Mouse (Mus musculus) adipocyte (in vitro differentiated cells): ENCODE data around the gene Tbrg4.

Source experiments
- DNase-seq: peaks from one replicate; pipeline ENCODE4 v3.0.0-alpha.2; 2016; ENCODE audit warnings: low spot score

Tbrg4 gene

DNA sequence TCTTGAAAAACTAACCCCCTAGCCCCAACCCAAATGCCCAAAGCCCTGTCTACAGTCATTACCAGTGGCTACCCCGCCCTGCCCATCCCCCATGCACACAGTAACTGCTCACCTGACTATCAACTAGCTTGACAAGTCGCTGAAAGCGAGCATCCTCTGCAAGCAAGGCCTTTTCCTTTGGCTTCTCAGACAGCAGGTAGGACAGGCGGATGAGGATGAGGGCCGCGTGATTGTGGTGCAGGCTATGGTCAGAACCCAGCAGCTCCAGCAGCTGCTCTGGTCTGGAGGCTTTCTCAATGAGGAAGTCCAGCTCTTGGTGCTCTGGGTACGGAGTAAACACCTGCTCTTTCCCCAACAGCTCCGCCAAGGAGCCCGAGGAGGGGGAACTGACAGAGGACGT lies 2.2 kb downstream of the Tbrg4 start:
- DNase-seq: no peak

DNA sequence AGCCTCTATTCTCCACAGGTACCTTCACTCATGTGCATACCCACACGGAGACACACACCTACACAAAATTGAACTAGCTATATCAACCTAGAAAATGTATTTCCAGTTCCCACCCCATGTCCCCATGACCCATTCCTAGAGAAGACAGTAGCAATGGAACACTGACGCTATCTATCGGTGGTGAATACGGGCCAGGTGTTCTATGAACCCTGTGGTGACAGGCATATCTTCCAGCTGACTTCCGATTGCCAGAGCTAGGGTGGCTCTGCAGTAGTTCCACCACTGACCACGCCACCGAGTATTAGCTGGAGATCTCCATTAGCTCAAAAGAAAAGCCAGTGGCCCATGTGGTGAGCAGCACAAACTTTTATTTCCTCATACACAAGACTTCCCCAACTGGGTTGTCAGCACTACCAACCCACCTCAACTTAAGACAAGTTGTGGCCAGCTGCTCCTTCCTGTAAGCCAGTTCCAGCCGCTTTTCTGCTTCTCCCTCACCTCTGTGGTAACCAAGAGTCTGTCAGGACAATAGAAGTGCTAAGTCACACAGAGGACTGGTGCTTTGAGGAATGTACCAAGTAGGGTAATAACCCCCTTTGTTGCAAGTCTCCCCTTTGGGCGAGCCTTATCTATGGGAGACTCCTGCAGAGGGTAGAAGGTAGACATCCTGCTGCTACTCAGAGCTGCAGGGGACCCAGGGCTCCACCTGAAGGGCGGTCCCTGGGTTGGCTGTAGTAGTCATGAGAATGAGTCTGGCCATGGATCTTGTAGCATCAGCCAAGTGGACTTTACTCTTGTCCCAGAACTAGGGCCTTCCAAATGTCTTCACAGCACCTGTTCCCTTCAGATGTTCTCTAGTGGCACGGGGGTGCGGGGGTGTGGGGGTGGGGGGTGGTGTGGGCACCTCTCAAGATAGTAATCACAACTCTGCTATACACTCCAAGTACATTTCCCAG lies 10.3 kb downstream of the Tbrg4 start:
- DNase-seq: no peak

DNA sequence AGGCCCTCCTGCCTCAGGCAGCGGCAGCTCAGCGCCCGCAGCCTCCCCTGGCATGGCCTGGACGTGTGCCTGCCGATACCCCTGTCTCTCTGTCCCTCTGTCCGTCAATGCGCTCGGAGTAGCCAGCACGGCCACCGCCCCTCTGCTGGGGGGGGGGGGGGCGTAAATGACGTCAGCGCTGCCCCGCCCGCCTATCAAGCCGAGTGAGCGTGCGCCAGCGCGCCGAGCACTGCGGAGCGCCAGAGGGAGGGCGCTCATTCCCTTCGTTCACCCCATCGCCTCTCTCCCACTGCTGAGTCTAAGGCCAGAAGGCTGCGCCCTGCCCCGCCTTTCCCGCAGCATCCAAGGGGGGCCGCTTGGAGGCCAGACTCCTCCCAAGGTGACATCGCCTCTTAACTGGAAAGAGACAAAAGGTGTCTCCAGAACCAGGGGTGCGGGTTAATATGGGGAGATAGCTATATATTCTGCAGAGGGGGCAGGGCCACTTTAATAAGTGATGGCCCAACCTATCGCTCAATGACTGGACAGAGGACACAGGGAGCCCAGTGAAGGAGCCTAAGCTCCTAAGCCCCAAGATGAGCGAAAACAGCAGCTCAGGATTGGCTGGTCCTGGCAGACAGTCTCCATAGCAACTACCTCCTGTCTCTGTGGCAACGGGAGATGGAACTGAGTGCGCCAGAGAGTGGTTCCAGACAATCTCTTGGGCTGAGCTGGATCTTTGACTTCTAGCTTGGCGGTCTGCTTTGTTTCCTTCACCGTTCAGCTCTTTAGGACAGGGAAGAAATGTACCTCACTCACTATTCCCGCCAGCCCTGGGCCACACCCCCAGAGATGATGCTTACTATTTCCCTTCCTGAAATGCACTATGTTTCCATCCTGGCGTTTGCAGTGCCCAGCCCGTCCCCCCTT lies 20.1 kb downstream of the Tbrg4 start, which contains the start of gene Nacad:
Gene Nacad, minus strand, starts transcription at position 563 of the 909 bp plus-strand sequence.
- DNase-seq: no peak

DNA sequence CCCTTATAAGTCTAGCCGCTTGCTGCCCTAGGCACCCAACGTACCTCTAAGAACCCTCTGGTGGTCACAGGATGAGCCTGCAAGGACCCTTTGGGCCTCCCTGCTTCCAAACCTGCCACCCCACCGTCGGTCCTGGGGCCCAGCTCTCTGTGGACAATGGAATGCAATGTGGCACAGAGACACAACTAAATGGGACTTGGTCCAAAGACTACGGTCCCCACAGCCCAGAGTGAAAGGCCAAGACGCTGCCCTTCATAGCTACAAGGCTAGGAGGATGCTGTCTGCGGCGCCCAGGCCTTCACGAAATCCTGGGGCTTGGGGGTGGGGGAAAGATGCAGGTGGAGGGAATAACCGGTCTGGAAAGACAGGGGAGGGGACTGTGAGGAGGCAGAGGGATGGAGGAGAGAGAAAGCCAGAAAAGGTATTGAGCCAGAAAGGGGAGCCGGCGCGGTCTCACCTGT lies 20.8 kb downstream of the Tbrg4 start:
- DNase-seq: no peak

DNA sequence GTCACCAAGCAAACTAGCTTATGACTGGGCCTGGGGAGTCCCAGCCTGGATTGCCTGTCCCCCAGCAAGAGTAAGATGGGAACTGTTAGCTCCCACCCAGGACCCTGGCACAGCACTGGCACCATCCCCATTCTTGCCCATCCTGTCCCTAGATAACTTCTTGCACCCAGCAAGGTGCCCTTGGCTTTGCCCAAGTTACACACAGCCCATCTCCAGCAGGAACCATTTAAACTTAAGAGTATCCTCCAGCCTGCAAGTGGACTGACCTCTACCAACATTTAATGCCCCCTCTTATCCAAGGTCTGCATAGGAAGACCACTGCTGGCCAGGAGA lies 21.3 kb downstream of the Tbrg4 start:
- DNase-seq: no peak

DNA sequence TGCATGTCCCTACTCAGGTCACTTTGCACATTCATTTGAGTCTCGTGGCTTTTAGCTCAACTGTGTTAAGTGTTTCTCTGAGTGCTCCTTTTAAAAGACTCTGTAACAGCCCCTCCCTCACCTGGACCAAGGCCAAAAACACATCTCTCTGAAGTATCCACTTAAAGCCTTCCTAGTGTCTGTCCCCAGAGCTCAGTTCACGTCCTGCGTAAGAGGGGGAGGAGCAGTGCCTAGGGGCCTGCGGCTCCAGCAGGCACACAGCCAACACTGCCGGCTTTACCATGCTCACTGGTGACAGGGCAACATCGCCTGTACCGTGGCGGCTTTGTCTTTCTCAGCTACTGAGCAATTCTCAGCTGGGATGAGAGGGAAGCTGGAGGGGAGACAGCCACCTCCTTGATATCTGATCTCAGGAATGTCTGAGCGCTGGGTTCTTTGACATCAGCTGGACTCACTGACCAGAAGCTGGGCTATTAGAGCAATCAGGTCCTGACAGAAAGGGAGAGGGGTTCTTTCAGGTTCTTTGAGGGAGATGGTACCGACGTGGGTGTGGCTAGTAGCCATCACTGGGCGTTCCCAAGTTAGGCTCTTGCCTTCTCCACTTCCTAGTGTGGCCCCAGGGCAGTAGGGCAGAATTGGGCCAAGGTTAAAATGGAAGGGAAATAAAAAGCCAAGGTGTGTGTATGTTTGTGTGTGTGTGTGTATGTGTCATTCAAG lies 21.8 kb downstream of the Tbrg4 start:
- no peak for DNase-seq

DNA sequence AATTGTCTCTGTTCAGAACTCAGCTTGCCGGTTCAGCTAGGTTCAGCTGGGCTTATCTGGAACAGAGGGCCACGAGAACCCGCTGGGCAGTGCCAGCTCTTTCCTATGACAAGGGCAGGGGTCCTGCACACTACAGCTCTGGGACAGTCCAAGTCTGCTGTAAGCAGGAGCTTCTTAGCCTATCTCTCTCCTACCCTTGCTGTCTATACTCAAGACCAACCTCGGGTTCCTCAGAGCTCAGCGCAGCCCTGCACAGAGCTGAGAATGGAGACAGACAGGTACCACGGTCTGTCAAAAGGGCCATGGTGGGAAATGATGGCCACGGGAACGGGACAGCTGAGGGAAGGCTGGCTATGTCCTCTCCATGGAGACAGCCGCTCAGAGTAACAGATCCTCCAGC lies 22.6 kb downstream of the Tbrg4 start:
- no peak for DNase-seq

DNA sequence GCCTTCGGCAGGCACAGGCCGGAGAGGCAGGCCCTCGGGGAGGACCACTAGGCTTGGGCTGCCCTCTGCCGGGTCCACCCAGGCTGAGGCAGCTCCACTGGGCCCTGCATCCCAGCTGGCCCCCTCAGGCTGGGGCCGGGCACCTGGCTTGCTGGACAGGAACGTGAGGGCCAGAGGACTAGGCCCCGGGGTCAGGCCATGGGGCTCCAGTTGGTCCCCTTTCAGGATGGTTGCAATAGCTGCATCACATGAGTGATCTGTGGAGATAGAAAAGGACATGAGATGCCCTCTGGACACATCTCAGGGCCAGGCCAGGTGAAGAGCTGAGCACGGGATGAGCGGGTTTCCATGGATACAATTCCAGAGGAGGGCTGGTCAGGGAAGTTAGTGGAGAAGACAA lies 23.2 kb downstream of the Tbrg4 start:
- DNase-seq: no peak

DNA sequence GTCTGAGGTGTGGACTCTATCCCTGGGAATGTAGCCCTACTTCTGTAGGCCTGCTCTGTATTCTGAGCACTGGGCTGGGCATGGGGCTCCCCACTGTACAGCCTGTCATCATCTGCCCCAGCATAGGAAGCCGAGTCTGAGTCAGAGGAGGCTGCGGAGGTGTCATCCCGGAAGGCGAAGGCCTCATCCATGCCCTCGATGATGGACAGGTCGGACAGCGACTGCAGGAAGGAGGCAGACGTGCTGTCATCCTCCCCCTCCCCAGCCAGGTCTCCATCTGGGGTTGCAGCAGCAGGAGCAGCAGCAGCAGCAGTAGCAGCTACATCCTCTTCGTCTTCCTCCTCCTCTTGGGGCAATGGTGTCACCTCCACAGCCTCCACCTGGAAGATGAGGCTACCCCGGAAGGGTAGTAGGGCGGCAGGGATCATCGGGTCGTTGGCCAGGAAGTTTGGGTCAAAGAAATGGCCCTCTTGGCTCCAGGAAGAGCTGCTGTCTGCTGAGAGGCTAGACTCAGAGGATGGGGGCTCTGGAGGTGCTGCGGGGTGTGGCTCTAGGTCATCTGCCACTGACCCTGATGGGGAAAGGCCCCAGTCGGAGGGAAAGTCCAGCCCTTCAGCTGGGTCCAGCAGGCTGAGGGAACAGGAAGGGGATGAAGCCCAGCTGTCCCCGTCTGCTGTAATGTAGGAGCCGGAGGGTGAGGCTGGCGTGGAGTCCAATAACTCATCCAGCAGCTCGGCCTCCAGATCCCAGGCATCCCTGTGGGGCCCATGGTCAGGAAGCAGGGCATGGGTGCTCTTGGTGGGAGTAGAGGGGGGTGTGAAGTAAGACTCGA lies 24.0 kb downstream of the Tbrg4 start:
- no peak for DNase-seq

DNA sequence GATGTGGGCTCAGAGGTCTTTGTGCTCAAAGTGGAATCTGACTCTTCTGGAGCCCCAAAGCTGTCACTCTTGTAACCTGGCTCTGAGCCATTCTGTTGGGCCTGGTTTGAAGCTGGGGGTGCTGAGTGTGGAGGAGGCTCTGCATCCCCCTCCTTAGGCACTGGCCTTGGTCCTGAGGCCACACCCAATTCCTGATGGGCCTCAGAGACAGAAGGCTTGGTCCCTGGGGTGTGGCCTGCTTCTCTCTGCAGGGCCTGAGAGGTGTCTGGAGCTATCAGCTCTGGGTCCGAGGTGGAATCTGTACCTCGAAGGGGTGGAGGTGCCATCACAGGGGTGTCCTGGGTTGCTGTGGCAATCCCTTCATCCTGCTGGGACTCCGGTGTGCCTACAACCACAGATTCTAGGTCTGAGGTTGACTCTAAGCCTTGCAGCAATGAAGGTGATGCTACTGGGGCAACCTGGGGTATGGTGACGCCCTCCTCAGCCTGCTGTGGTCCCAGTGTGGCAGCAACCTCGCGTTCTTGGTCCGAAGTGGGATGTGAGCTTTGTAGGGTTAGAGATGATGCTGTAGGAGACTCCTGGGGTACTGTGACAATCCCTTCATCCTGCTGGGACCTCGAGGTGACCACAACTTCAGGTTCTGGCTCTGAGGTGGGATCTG lies 25.5 kb downstream of the Tbrg4 start:
- no peak for DNase-seq

DNA sequence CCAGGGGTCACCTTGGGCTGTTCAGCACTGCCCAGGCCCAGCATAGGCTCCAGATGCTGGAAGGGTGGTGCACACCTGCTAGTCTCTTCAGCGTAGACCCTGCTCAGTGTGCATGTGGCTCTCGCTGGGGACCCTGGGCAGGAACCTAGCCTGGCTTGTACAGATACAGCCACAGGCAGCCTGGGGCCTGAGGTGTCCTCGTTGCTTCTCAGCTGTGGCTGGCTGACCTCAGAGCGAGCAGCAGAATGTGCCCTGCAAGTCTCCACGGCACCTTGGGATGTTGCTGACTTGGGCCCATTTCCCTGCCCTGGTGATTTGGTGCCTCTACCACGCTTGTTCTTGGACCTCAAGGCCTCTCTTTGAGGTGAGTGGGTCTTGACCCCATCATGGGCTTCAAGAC lies 26.0 kb downstream of the Tbrg4 start:
- DNase-seq: no peak

DNA sequence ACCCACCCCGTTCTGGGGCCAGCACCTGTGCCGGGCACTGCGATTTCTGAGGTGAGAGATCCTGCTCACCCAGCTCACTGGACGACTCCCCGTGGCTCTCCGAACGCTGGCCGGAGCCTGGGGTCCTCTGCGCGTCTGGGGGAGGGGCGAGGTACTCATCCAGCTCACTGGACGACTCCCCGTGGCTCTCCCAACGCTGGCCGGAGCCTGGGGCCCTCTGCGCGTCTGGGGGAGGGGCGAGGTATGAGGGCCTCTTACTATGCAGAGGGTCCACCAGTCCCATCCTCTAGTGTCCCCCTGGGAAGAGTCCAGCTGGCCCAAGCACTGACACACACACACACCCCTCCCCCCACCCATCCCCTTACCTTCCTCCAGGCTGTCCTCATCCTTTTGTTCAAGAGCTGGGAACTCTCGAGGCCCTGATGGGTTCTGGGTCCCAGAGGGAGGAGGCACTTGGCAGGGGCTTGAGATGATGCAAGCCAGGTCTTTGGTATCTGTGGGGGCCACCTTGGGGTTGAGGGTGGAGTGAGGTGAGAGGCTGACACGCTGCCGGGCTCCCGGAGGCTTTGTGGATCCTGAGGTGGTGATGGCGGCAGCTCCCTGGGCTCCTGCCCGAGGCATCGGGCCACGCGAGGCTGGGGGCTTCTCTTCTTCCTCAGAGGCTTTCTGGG lies 26.7 kb downstream of the Tbrg4 start:
- no peak for DNase-seq

DNA sequence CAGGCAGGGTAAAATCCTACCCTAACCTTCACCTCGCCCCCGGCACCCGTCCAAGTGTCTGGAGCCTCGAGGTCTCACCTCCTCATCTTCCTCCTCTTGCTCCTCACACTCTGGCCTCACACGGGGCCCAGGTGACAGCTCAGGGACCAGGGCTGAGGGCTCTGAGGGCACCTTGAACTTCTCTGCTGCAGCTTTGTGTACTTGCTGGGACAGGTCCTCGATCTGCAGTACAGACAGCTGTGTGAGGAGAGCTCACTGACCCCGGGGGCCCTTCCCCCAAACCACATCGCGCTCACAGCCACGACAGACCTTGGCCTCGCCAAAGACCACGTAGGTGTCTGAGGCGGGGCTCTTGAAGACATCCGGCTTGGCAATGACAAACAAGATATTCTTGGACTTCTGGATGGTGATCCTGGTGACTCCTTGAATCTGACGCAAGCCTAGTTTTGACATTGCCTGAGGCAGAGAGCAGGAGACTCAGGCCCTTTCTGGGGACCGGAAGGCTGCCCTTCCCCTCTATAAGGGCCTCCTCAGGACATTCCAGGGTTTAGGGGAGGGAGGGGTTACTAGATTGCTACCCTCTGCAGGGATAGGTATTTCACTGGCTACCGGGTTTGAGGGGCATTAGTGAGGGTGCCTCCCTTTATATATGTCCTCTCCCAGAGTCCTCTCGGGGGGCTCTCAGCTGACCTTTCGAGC lies 27.5 kb downstream of the Tbrg4 start:
- DNase-seq: no peak

DNA sequence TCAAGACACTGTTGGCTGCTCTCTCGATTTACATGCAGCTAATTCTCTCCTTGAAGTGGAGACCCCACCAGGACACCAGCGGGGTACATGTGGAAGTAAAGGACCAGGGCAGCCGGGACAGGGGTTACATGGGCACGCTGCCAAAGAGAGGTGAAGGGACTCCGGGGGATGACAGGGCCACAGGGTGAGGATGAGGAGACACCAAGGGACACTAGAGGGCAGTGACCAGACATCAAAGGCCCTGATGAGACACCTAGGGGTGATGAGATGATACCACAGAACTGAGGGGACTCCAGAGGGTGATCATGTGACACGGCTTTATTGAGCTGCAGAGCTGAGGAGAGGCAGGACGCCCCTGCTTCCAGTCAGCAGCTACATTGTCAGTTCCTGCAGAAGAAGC lies 28.3 kb downstream of the Tbrg4 start:
- no peak for DNase-seq

DNA sequence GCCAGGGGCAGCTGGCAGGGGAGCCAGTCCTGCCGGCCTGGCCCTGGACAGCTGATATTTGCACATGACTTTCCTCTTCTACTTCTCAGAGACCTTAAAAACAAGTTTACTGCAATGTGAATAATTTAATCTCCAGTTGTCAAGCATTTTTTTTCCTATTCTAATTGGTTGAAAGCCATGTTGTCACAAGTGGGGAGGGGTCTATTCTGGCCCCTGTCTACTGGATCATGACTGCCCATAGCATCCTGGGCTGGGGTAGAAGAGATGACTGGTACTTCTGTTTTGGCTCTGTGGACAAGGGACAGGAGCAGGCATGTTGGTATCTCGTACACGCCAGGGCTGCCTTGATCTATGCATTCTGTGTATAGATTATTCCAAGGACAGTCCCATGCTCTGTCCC lies 29.3 kb downstream of the Tbrg4 start:
- no peak for DNase-seq

DNA sequence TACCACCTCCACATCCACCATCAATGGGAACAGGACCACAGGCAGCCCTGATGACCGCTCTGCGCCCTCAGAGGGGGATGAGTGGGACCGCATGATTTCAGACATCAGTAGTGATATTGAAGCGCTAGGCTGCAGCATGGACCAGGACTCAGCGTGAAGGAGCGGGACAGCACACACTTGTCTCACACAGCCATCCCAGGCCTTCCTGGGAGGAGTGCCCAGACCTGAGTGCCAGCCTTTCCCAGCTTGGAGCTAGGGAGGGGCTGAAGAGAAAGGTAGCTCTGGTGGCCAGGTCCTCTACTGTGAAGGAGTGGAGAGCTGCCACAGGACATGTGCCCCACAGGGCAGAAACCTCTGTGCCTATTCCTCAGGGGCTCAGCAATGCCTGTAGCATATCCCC lies 29.7 kb downstream of the Tbrg4 start:
- DNase-seq: no peak

DNA sequence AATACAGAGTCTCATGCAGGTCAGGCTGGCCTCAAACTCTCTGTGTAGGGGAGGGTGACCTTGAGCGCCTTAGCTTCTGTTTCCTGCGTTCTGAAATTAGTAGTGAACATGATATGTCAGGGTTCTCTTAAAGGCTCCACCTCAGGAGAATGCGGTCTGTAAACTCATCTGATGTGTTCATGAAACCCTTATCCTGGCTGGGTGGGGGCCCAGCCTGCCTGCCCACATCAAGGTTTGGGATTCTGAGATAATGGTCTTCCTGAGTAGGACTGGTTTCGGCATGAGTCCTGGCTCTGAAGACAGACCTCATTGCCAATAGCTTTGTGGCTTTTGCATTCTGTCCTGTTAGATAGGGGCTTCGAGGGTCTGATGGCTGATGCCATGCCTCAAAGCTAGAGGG lies 30.5 kb downstream of the Tbrg4 start:
- no peak for DNase-seq

DNA sequence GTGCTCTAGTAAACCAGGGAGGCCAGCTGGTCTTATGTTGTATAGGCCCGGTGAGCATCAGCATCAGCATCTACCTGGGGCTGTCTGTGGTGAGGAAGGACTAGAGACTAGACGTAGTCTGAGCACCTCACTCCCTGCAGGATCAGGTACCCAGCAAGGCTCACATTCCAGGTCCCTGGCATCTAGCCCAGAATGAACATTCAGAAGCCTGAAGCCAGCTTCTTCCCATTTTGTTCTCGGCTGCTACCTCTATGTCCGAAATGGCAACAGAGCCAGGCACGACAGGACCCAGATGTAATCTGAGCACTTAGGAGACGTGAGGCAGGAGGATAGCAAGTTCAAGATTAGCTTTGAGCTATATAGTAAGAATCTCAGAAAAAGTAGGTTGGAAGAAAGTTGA lies 31.0 kb downstream of the Tbrg4 start:
- no peak for DNase-seq

DNA sequence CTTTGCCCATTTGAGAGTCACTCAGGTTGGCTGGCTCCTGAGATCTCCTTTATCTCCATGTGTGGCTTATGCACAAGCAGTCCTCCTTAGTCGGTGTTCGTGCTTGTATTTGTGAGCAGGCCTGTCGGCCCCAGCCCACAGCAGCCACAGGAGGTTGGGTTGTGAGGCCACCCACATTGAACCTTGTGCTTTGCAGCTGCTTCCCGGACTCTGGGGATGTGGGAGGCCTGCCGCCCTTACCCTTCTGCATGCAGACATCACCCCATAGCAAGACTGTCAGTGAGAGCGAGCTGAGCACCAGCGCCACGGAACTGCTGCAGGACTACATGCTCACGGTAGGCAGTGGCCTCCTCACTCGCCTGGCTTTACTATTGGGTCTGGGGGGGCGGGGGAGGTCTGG lies 32.5 kb downstream of the Tbrg4 start:
- no peak for DNase-seq
